In the genomic region with DNA sequence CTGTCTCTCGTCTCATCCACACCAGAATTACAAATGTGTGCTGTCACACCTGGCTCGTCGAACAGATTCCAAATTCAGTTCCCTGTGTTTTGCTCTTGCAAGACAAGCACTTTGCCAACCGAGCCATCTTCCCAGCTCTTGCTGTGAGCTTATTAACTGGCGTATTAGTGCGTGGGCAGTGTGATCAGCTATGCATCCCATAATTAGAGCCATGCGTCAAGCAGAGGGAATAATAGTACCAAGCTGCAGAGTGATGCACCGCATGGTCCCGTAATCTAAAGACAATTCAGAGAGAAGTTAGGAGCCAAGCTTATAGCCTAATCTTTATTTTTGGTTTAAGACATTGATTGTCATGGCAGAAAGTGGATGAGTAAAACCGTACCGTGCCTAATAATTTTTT, we compare ENCODE assay signal across 23 mouse cellular contexts. TPM values are rescaled to one million over a fixed set of nuclear protein-coding genes. Genes with fewer than 3 reads are reported as not detected.
DNase-seq lines count a peak whose midpoint lies in the region; ATAC-seq lines count a peak whose summit lies in the region.
"Had no signal": no experiment of that assay in that cellular context is flagged by ENCODE, and none has a peak within 500 bp of the region (broad histone marks: within the 10 kb centered on the region; RNA-seq: fewer than 3 reads in every experiment).

No protein-coding gene starts in this region.

- no peaks in the 10 kb centered on the region for H3K9me3 ChIP-seq in hindbrain, embryonic 12.5 days (replicated peaks)
- no peaks in the 10 kb centered on the region for H3K9me3 ChIP-seq in hindbrain, embryonic 10.5 days
- H3K9me3 ChIP-seq in embryonic facial prominence, embryonic 15.5 days (replicated peaks), result no peaks in the 10 kb centered on the region
- H3K9me3 ChIP-seq in neural tube, embryonic 14.5 days (ENCODE audit: control insufficient read depth, low read length), result no peaks in the 10 kb centered on the region
- H3K9me3 ChIP-seq: limb, embryonic 15.5 days had no signal

- no peak overlapping the region for H3K4me2 ChIP-seq in hindbrain, embryonic 12.5 days (replicated peaks)
- no peak overlapping the region for H3K4me2 ChIP-seq in embryonic facial prominence, embryonic 15.5 days (replicated peaks)
- H3K4me2 ChIP-seq in neural tube, embryonic 14.5 days (ENCODE audit: low read depth, low read length), result no peak overlapping the region
- H3K4me2 ChIP-seq: limb, embryonic 15.5 days had no signal

- DNase-seq in hindbrain, embryonic 10.5 days (ENCODE audit: low spot score), result no peak
- peak; percentile 80 for DNase-seq in brain, adult 2 months (ENCODE audit: low read depth, low spot score)
- DNase-seq in gastrocnemius, postnatal 14 days, result no peak
- DNase-seq in layer of hippocampus, postnatal 25 days (ENCODE audit: extremely low spot score in 1 of 2, low spot score in 1 of 2), result no peak
- DNase-seq in frontal cortex, postnatal 36 days (ENCODE audit: low spot score in 2 of 2), result no peak
- DNase-seq: adrenal gland, adult 2 months; cerebellum, adult 11 months; cerebellum, postnatal 14 days; embryo, embryonic 11 days; gastrocnemius, postnatal 10 days; heart, postnatal 10 days; kidney, adult 8-10 months; kidney, postnatal 36 days; right cerebral cortex, postnatal 14 days; thymus, adult 2 months had no signal

- intact Hi-C loops in gastrocnemius, postnatal 14 days (cut with DNase I; ENCODE audit: low total_unique reads), result loop anchor here (10.0 kb wide), 1 partner anchor 266 kb away; no protein-coding TSS in a partner anchor

- H3K9ac ChIP-seq in hindbrain, embryonic 12.5 days, result no peak overlapping the region
- H3K9ac ChIP-seq in embryonic facial prominence, embryonic 15.5 days, result no peak overlapping the region
- no peak overlapping the region for H3K9ac ChIP-seq in neural tube, embryonic 14.5 days (replicated peaks; ENCODE audit: low read depth, low read length)
- H3K9ac ChIP-seq: limb, embryonic 15.5 days had no signal

- no peaks in the 10 kb centered on the region for H3K27me3 ChIP-seq in hindbrain, embryonic 12.5 days
- H3K27me3 ChIP-seq in hindbrain, embryonic 10.5 days (ENCODE audit: insufficient read depth, poor library complexity, severe bottlenecking), result peaks cover 5% of the 10 kb centered on the region; the same call in 1 of the 2 replicates
- no peaks in the 10 kb centered on the region for H3K27me3 ChIP-seq in embryonic facial prominence, embryonic 15.5 days
- no peaks in the 10 kb centered on the region for H3K27me3 ChIP-seq in neural tube, embryonic 14.5 days (ENCODE audit: control insufficient read depth, insufficient read depth, low read length)
- H3K27me3 ChIP-seq: limb, embryonic 15.5 days had no signal

- H3K4me1 ChIP-seq in hindbrain, embryonic 12.5 days, result peaks cover 10% of the 10 kb centered on the region
- peaks cover 27% of the 10 kb centered on the region for H3K4me1 ChIP-seq in hindbrain, embryonic 10.5 days (replicated peaks)
- peaks cover 16% of the 10 kb centered on the region for H3K4me1 ChIP-seq in embryonic facial prominence, embryonic 15.5 days
- peaks cover 6% of the 10 kb centered on the region; the same call in 1 of the 2 replicates for H3K4me1 ChIP-seq in neural tube, embryonic 14.5 days (ENCODE audit: control insufficient read depth, insufficient read depth, low read length)

- 82% methylated on average over 11 of the region's 11 CpGs for WGBS in hindbrain, embryonic 12.5 days
- WGBS in hindbrain, embryonic 10.5 days, result 84% methylated on average over 11 of the region's 11 CpGs
- WGBS in embryonic facial prominence, embryonic 15.5 days, result 67% methylated on average over 11 of the region's 11 CpGs
- WGBS in neural tube, embryonic 14.5 days, result 56% methylated on average over 11 of the region's 11 CpGs

- no peaks in the 10 kb centered on the region for H3K36me3 ChIP-seq in hindbrain, embryonic 12.5 days
- no peaks in the 10 kb centered on the region for H3K36me3 ChIP-seq in hindbrain, embryonic 10.5 days
- no peaks in the 10 kb centered on the region for H3K36me3 ChIP-seq in embryonic facial prominence, embryonic 15.5 days
- no peaks in the 10 kb centered on the region for H3K36me3 ChIP-seq in neural tube, embryonic 14.5 days (ENCODE audit: control insufficient read depth, insufficient read depth, low read length)
- H3K36me3 ChIP-seq: limb, embryonic 15.5 days had no signal

- H3K27ac ChIP-seq in hindbrain, embryonic 12.5 days, result 0 out of 2 replicates have a peak overlapping the region, but pooled peaks have one; percentile 14
- no peak overlapping the region for H3K27ac ChIP-seq in hindbrain, embryonic 10.5 days
- 0 out of 2 replicates have a peak overlapping the region, but pooled peaks have one; percentile 1 for H3K27ac ChIP-seq in embryonic facial prominence, embryonic 15.5 days (replicated peaks)
- H3K27ac ChIP-seq in neural tube, embryonic 14.5 days (ENCODE audit: low read depth, low read length), result peak overlapping the region; percentile 30
- H3K27ac ChIP-seq: limb, embryonic 15.5 days had no signal

- H3K4me3 ChIP-seq in hindbrain, embryonic 12.5 days, result no peak overlapping the region
- H3K4me3 ChIP-seq in hindbrain, embryonic 10.5 days, result no peak overlapping the region
- no peak overlapping the region for H3K4me3 ChIP-seq in embryonic facial prominence, embryonic 15.5 days (replicated peaks)
- no peak overlapping the region for H3K4me3 ChIP-seq in neural tube, embryonic 14.5 days (ENCODE audit: low read depth, low read length)
- H3K4me3 ChIP-seq: limb, embryonic 15.5 days had no signal

- no peak for ATAC-seq in hindbrain, embryonic 12.5 days (ENCODE audit: low FRiP score)
- no peak for ATAC-seq in embryonic facial prominence, embryonic 15.5 days (ENCODE audit: insufficient number of reproducible peaks, low FRiP score, low TSS enrichment, low read depth)
- no peak for ATAC-seq in neural tube, embryonic 14.5 days (ENCODE audit: low read depth)

RNA-seq across cellular contexts. Expression of gene Krtap5-4, which starts 15.8 kb away (rescaled TPM):
- polyA plus RNA-seq in hindbrain, embryonic 12.5 days (2016; fragmentation: Nextera tagmentation; extraction: Ambion mirVana), result not detected in 2 replicates
- not detected in 2 replicates for polyA plus RNA-seq in hindbrain, embryonic 10.5 days (2016; fragmentation: Nextera tagmentation; extraction: Ambion mirVana)
- polyA plus RNA-seq in embryonic facial prominence, embryonic 15.5 days (2015; fragmentation: Nextera tagmentation; extraction: Ambion mirVana), result 0.21 and 0.37 TPM in 2 replicates
- not detected in 2 replicates for polyA plus RNA-seq in neural tube, embryonic 14.5 days (2014; fragmentation: Nextera tagmentation; extraction: Ambion mirVana)
- total RNA-seq in gastrocnemius, postnatal 14 days (2021), result not detected
- not detected for total RNA-seq in layer of hippocampus, postnatal 25 days (2021)
- total RNA-seq: adrenal gland, adult 2 months; gastrocnemius, postnatal 10 days; heart, adult 8-10 months; heart, postnatal 10 days; layer of hippocampus, postnatal 14 days; left cerebral cortex, postnatal 14 days had no signal
- polyA plus RNA-seq: adrenal gland, adult 2 months; limb, embryonic 15.5 days; liver, embryonic 16.5 days; thymus, adult 2 months had no signal

RNA-seq across cellular contexts. Expression of gene Krtap5-1, which starts 22.2 kb away (rescaled TPM):
- not detected in 2 replicates for polyA plus RNA-seq in hindbrain, embryonic 12.5 days (2016; fragmentation: Nextera tagmentation; extraction: Ambion mirVana)
- not detected in 2 replicates for polyA plus RNA-seq in hindbrain, embryonic 10.5 days (2016; fragmentation: Nextera tagmentation; extraction: Ambion mirVana)
- 0.56 TPM in 1 of 2 replicates, not detected in the other for polyA plus RNA-seq in embryonic facial prominence, embryonic 15.5 days (2015; fragmentation: Nextera tagmentation; extraction: Ambion mirVana)
- polyA plus RNA-seq in neural tube, embryonic 14.5 days (2014; fragmentation: Nextera tagmentation; extraction: Ambion mirVana), result not detected in 2 replicates
- not detected for total RNA-seq in gastrocnemius, postnatal 14 days (2021)
- total RNA-seq in layer of hippocampus, postnatal 25 days (2021), result not detected
- total RNA-seq: adrenal gland, adult 2 months; gastrocnemius, postnatal 10 days; heart, adult 8-10 months; heart, postnatal 10 days; layer of hippocampus, postnatal 14 days; left cerebral cortex, postnatal 14 days had no signal
- polyA plus RNA-seq: adrenal gland, adult 2 months; limb, embryonic 15.5 days; liver, embryonic 16.5 days; thymus, adult 2 months had no signal

RNA-seq across cellular contexts. Expression of gene Gm4559, which starts 45.0 kb away (rescaled TPM):
- polyA plus RNA-seq in hindbrain, embryonic 12.5 days (2016; fragmentation: Nextera tagmentation; extraction: Ambion mirVana), result not detected in 2 replicates
- polyA plus RNA-seq in hindbrain, embryonic 10.5 days (2016; fragmentation: Nextera tagmentation; extraction: Ambion mirVana), result not detected in 2 replicates
- polyA plus RNA-seq in embryonic facial prominence, embryonic 15.5 days (2015; fragmentation: Nextera tagmentation; extraction: Ambion mirVana), result 0.31 TPM in 1 of 2 replicates, not detected in the other
- not detected in 2 replicates for polyA plus RNA-seq in neural tube, embryonic 14.5 days (2014; fragmentation: Nextera tagmentation; extraction: Ambion mirVana)
- total RNA-seq in gastrocnemius, postnatal 14 days (2021), result not detected
- not detected for total RNA-seq in layer of hippocampus, postnatal 25 days (2021)
- total RNA-seq: adrenal gland, adult 2 months; gastrocnemius, postnatal 10 days; heart, adult 8-10 months; heart, postnatal 10 days; layer of hippocampus, postnatal 14 days; left cerebral cortex, postnatal 14 days had no signal
- polyA plus RNA-seq: adrenal gland, adult 2 months; limb, embryonic 15.5 days; liver, embryonic 16.5 days; thymus, adult 2 months had no signal

RNA-seq across cellular contexts. Expression of gene Ifitm10, which starts 54.4 kb away (rescaled TPM):
- 0.82 and 1.3 TPM in 2 replicates for polyA plus RNA-seq in hindbrain, embryonic 12.5 days (2016; fragmentation: Nextera tagmentation; extraction: Ambion mirVana)
- 0.63 and 1.1 TPM in 2 replicates for polyA plus RNA-seq in hindbrain, embryonic 10.5 days (2016; fragmentation: Nextera tagmentation; extraction: Ambion mirVana)
- polyA plus RNA-seq in embryonic facial prominence, embryonic 15.5 days (2015; fragmentation: Nextera tagmentation; extraction: Ambion mirVana), result 7.5 and 7.8 TPM in 2 replicates
- polyA plus RNA-seq in neural tube, embryonic 14.5 days (2014; fragmentation: Nextera tagmentation; extraction: Ambion mirVana), result 6.0 and 11.2 TPM in 2 replicates
- 1 to 10 TPM; 6.7 to 8.4 TPM for total RNA-seq in gastrocnemius, postnatal 14 days (2021)
- 10 to 100 TPM; 40.7 to 41.8 TPM for total RNA-seq in layer of hippocampus, postnatal 25 days (2021)
